Mouse (Mus musculus): ENCODE measurements around the gene Skap2. TPM values are rescaled to one million over a fixed set of nuclear protein-coding genes. Genes with fewer than 3 reads are reported as not detected.

Gene Skap2
- polyA plus RNA-seq (2014; fragmentation: Illumina TruSeq; extraction: RNeasy Lipid Tissue Mini Kit (QIAGEN cat#74804); ENCODE audit: low read depth, low replicate concordance): 9.7 TPM

GRCm38 (mm10) chr6:52012409-52013244 lies at the start of gene Skap2:
Skap2 (minus strand) TSS chr6:52012549.

Other genes with a start within 250 kb of the Skap2 start
- 0.58 TPM for gene Hoxa1, start 145.8 kb upstream of the Skap2 start, polyA plus RNA-seq (2014; fragmentation: Illumina TruSeq; extraction: RNeasy Lipid Tissue Mini Kit (QIAGEN cat#74804); ENCODE audit: low read depth, low replicate concordance)
- 0.26 TPM for gene Hoxa2, start 152.3 kb upstream of the Skap2 start, polyA plus RNA-seq (2014; fragmentation: Illumina TruSeq; extraction: RNeasy Lipid Tissue Mini Kit (QIAGEN cat#74804); ENCODE audit: low read depth, low replicate concordance)
- gene 5730596B20Rik, start 164.9 kb upstream of the Skap2 start, polyA plus RNA-seq (2014; fragmentation: Illumina TruSeq; extraction: RNeasy Lipid Tissue Mini Kit (QIAGEN cat#74804); ENCODE audit: low read depth, low replicate concordance): not detected
- 0.29 TPM for gene Hoxa4, start 179.2 kb upstream of the Skap2 start, polyA plus RNA-seq (2014; fragmentation: Illumina TruSeq; extraction: RNeasy Lipid Tissue Mini Kit (QIAGEN cat#74804); ENCODE audit: low read depth, low replicate concordance)
- gene Hoxa5, start 192.0 kb upstream of the Skap2 start, polyA plus RNA-seq (2014; fragmentation: Illumina TruSeq; extraction: RNeasy Lipid Tissue Mini Kit (QIAGEN cat#74804); ENCODE audit: low read depth, low replicate concordance): 0.39 TPM
- gene Hoxa6, start 196.2 kb upstream of the Skap2 start, polyA plus RNA-seq (2014; fragmentation: Illumina TruSeq; extraction: RNeasy Lipid Tissue Mini Kit (QIAGEN cat#74804); ENCODE audit: low read depth, low replicate concordance): not detected
- 0.55 TPM for gene Hoxa3, start 200.8 kb upstream of the Skap2 start, polyA plus RNA-seq (2014; fragmentation: Illumina TruSeq; extraction: RNeasy Lipid Tissue Mini Kit (QIAGEN cat#74804); ENCODE audit: low read depth, low replicate concordance)
- gene Gm28308, start 200.8 kb upstream of the Skap2 start, polyA plus RNA-seq (2014; fragmentation: Illumina TruSeq; extraction: RNeasy Lipid Tissue Mini Kit (QIAGEN cat#74804); ENCODE audit: low read depth, low replicate concordance): not detected
- 0.37 TPM for gene Hoxa7, start 209.3 kb upstream of the Skap2 start, polyA plus RNA-seq (2014; fragmentation: Illumina TruSeq; extraction: RNeasy Lipid Tissue Mini Kit (QIAGEN cat#74804); ENCODE audit: low read depth, low replicate concordance)
- not detected for gene Hoxa9, start 218.5 kb upstream of the Skap2 start, polyA plus RNA-seq (2014; fragmentation: Illumina TruSeq; extraction: RNeasy Lipid Tissue Mini Kit (QIAGEN cat#74804); ENCODE audit: low read depth, low replicate concordance)
- not detected for gene Hoxa10, start 228.3 kb upstream of the Skap2 start, polyA plus RNA-seq (2014; fragmentation: Illumina TruSeq; extraction: RNeasy Lipid Tissue Mini Kit (QIAGEN cat#74804); ENCODE audit: low read depth, low replicate concordance)
- gene Hoxa11, start 233.3 kb upstream of the Skap2 start, polyA plus RNA-seq (2014; fragmentation: Illumina TruSeq; extraction: RNeasy Lipid Tissue Mini Kit (QIAGEN cat#74804); ENCODE audit: low read depth, low replicate concordance): not detected
- not detected for gene Hoxa13, start 248.3 kb upstream of the Skap2 start, polyA plus RNA-seq (2014; fragmentation: Illumina TruSeq; extraction: RNeasy Lipid Tissue Mini Kit (QIAGEN cat#74804); ENCODE audit: low read depth, low replicate concordance)